In genomic region chr13:22001823-22002222, GRCm38 (mm10) we compare ENCODE assay signal across 17 mouse cellular contexts. TPM values are rescaled to one million over a fixed set of nuclear protein-coding genes. Genes with fewer than 3 reads are reported as not detected.
A peak's percentile ranks its signal among the peaks of the same experiment; 100 is the strongest.
DNase-seq lines count a peak whose midpoint lies in the region; ATAC-seq and TF ChIP-seq lines count a peak whose summit lies in the region.
"Had no signal": no experiment of that assay in that cellular context is flagged by ENCODE, and none has a peak within 500 bp of the region (broad histone marks: within the 10 kb centered on the region; RNA-seq: fewer than 3 reads in every experiment).

No protein-coding gene starts in this region.

- no peak overlapping the region for H3K9ac ChIP-seq in stomach, embryonic 16.5 days (ENCODE audit: low read length)
- H3K9ac ChIP-seq in stomach, postnatal 0 days (ENCODE audit: low read length) = no peak overlapping the region
- no peak overlapping the region for H3K9ac ChIP-seq in liver, embryonic 15.5 days
- H3K9ac ChIP-seq: hindbrain, embryonic 12.5 days; limb, embryonic 12.5 days; neural tube, embryonic 13.5 days had no signal

- TF ChIP-seq EP300 in stomach, postnatal 0 days (optimal IDR thresholded peaks at IDR 0.05) = no peak

- no peak for ATAC-seq in stomach, embryonic 16.5 days (ENCODE audit: insufficient read depth, low FRiP score)
- ATAC-seq in stomach, postnatal 0 days (ENCODE audit: low FRiP score, low TSS enrichment) = no peak
- ATAC-seq in common myeloid progenitor, adult 5-6 weeks (replicated peaks; ENCODE audit: low read depth, poor library complexity, severe bottlenecking) = peak; percentile 71
- no peak for ATAC-seq in liver, embryonic 15.5 days (ENCODE audit: insufficient read depth)

- TF ChIP-seq CTCF in stomach, postnatal 0 days (IDR thresholded peaks at IDR 0.05; ENCODE audit: low read depth) = no peak

- H3K4me1 ChIP-seq in stomach, embryonic 16.5 days (ENCODE audit: control insufficient read depth, insufficient read depth, low read length) = peaks cover 9% of the 10 kb centered on the region; the same call in 1 of the 2 replicates
- H3K4me1 ChIP-seq in stomach, postnatal 0 days (replicated peaks; ENCODE audit: control insufficient read depth, insufficient read depth) = 0 out of 2 replicates have a peak, but pooled peaks cover 3% of the 10 kb centered on the region
- H3K4me1 ChIP-seq in liver, embryonic 15.5 days (replicated peaks) = peaks cover 23% of the 10 kb centered on the region

- 21% methylated on average over 5 of the region's 5 CpGs for WGBS in stomach, embryonic 16.5 days
- WGBS in stomach, postnatal 0 days = 19% methylated on average over 5 of the region's 5 CpGs
- WGBS in liver, embryonic 15.5 days (ENCODE audit: insufficient replicate concordance) = 6% methylated on average over 5 of the region's 5 CpGs

- no peak overlapping the region for H3K27ac ChIP-seq in stomach, embryonic 16.5 days (ENCODE audit: low read length)
- no peak overlapping the region for H3K27ac ChIP-seq in stomach, postnatal 0 days (replicated peaks)
- no peak overlapping the region for H3K27ac ChIP-seq in liver, embryonic 15.5 days (replicated peaks)
- H3K27ac ChIP-seq: hindbrain, embryonic 12.5 days; limb, embryonic 12.5 days; midbrain, embryonic 10.5 days; neural tube, embryonic 13.5 days had no signal

- peak overlapping the region; percentile 27; the same call in 1 of the 2 replicates for H3K4me2 ChIP-seq in stomach, embryonic 16.5 days (ENCODE audit: low read depth, low read length)
- no peak overlapping the region for H3K4me2 ChIP-seq in stomach, postnatal 0 days (replicated peaks; ENCODE audit: low read depth)
- H3K4me2 ChIP-seq in liver, embryonic 15.5 days = peak overlapping the region; percentile 20
- H3K4me2 ChIP-seq: hindbrain, embryonic 12.5 days; limb, embryonic 12.5 days; neural tube, embryonic 13.5 days had no signal

- H3K9me3 ChIP-seq in stomach, embryonic 16.5 days (replicated peaks; ENCODE audit: control insufficient read depth, low read length) = no peaks in the 10 kb centered on the region
- no peaks in the 10 kb centered on the region for H3K9me3 ChIP-seq in stomach, postnatal 0 days (ENCODE audit: control insufficient read depth, low read length)
- no peaks in the 10 kb centered on the region for H3K9me3 ChIP-seq in liver, embryonic 15.5 days (replicated peaks)
- H3K9me3 ChIP-seq: G1E; hindbrain, embryonic 12.5 days; limb, embryonic 12.5 days; midbrain, embryonic 10.5 days; neural tube, embryonic 13.5 days had no signal

- H3K27me3 ChIP-seq in stomach, embryonic 16.5 days (ENCODE audit: control insufficient read depth, insufficient read depth, low read length) = peaks cover 91% of the 10 kb centered on the region
- H3K27me3 ChIP-seq in stomach, postnatal 0 days (ENCODE audit: control insufficient read depth, insufficient read depth, low read length) = peaks cover 14% of the 10 kb centered on the region; the same call in 1 of the 2 replicates
- H3K27me3 ChIP-seq in liver, embryonic 15.5 days = peaks cover 99% of the 10 kb centered on the region

- no peak overlapping the region for H3K4me3 ChIP-seq in stomach, embryonic 16.5 days (replicated peaks; ENCODE audit: low read length)
- no peak overlapping the region for H3K4me3 ChIP-seq in stomach, postnatal 0 days (ENCODE audit: low read depth, low read length)
- H3K4me3 ChIP-seq in liver, embryonic 15.5 days (replicated peaks) = no peak overlapping the region
- H3K4me3 ChIP-seq: hindbrain, embryonic 12.5 days; limb, embryonic 12.5 days; midbrain, embryonic 10.5 days; neural tube, embryonic 13.5 days had no signal

- no peak for DNase-seq in stomach, postnatal 0 days (ENCODE audit: low spot score)
- DNase-seq in thymus, postnatal 4 days = peak; percentile 44
- no peak for DNase-seq in cerebellum, postnatal 25 days
- no peak for DNase-seq in ovary, postnatal 10 days (ENCODE audit: low spot score)
- DNase-seq: cerebellum, adult 18-20 months; embryo, embryonic 11 days; kidney, adult 2 months had no signal

- H3K36me3 ChIP-seq in stomach, embryonic 16.5 days (ENCODE audit: control insufficient read depth, insufficient read depth, low read length) = no peaks in the 10 kb centered on the region
- no peaks in the 10 kb centered on the region for H3K36me3 ChIP-seq in stomach, postnatal 0 days (ENCODE audit: control insufficient read depth, insufficient read depth, low read length)
- no peaks in the 10 kb centered on the region for H3K36me3 ChIP-seq in liver, embryonic 15.5 days (replicated peaks)
- H3K36me3 ChIP-seq: G1E; hindbrain, embryonic 12.5 days; limb, embryonic 12.5 days; midbrain, embryonic 10.5 days; neural tube, embryonic 13.5 days had no signal

RNA-seq across cellular contexts. Expression of gene Prss16, which starts 7.7 kb away (rescaled TPM):
- polyA plus RNA-seq in stomach, embryonic 16.5 days (2015; fragmentation: Nextera tagmentation; extraction: Ambion mirVana) = 0.92 and 1.1 TPM in 2 replicates
- polyA plus RNA-seq in stomach, postnatal 0 days (2015; fragmentation: Nextera tagmentation; extraction: Ambion mirVana) = 0.51 and 0.65 TPM in 2 replicates
- total RNA-seq in common myeloid progenitor, adult 5-6 weeks (2017) = 0.73 and 5.5 TPM in 2 replicates
- polyA plus RNA-seq in liver, embryonic 15.5 days (2015; fragmentation: Nextera tagmentation; extraction: Ambion mirVana) = 0.62 and 1.0 TPM in 2 replicates
- polyA plus RNA-seq: kidney, adult 2 months; midbrain, embryonic 10.5 days had no signal

RNA-seq across cellular contexts. Expression of gene Pom121l2, which starts 20.8 kb away (rescaled TPM):
- polyA plus RNA-seq in stomach, embryonic 16.5 days (2015; fragmentation: Nextera tagmentation; extraction: Ambion mirVana) = 0.09 TPM in 1 of 2 replicates, not detected in the other
- 0.05 TPM in 1 of 2 replicates, not detected in the other for polyA plus RNA-seq in stomach, postnatal 0 days (2015; fragmentation: Nextera tagmentation; extraction: Ambion mirVana)
- total RNA-seq in common myeloid progenitor, adult 5-6 weeks (2017) = not detected in 2 replicates
- polyA plus RNA-seq in liver, embryonic 15.5 days (2015; fragmentation: Nextera tagmentation; extraction: Ambion mirVana) = not detected in 2 replicates
- total RNA-seq: G1E had no signal
- polyA plus RNA-seq: G1E; large intestine, adult 2 months; midbrain, embryonic 10.5 days; neural tube, embryonic 13.5 days; urinary bladder, adult 2 months had no signal

RNA-seq across cellular contexts. Expression of gene Hist1h2ah, which starts 33.5 kb away (rescaled TPM):
- 10.9 TPM in 1 of 2 replicates, not detected in the other for polyA plus RNA-seq in stomach, embryonic 16.5 days (2015; fragmentation: Nextera tagmentation; extraction: Ambion mirVana)
- polyA plus RNA-seq in stomach, postnatal 0 days (2015; fragmentation: Nextera tagmentation; extraction: Ambion mirVana) = 2.1 TPM in 1 of 2 replicates, not detected in the other
- 208 and 989 TPM in 2 replicates for total RNA-seq in common myeloid progenitor, adult 5-6 weeks (2017)
- polyA plus RNA-seq in liver, embryonic 15.5 days (2015; fragmentation: Nextera tagmentation; extraction: Ambion mirVana) = 9.5 and 11.4 TPM in 2 replicates
- polyA plus RNA-seq: urinary bladder, adult 2 months had no signal

RNA-seq across cellular contexts. Expression of gene Hist1h2bk, which starts 33.8 kb away (rescaled TPM):
- polyA plus RNA-seq in stomach, embryonic 16.5 days (2015; fragmentation: Nextera tagmentation; extraction: Ambion mirVana) = 2.6 and 4.0 TPM in 2 replicates
- 0.35 and 0.99 TPM in 2 replicates for polyA plus RNA-seq in stomach, postnatal 0 days (2015; fragmentation: Nextera tagmentation; extraction: Ambion mirVana)
- total RNA-seq in common myeloid progenitor, adult 5-6 weeks (2017) = 1,449 and 1,731 TPM in 2 replicates
- polyA plus RNA-seq in liver, embryonic 15.5 days (2015; fragmentation: Nextera tagmentation; extraction: Ambion mirVana) = 4.4 and 5.4 TPM in 2 replicates

RNA-seq across cellular contexts. Expression of gene Hist1h4i, which starts 39.3 kb away (rescaled TPM):
- 13.4 and 15.5 TPM in 2 replicates for polyA plus RNA-seq in stomach, embryonic 16.5 days (2015; fragmentation: Nextera tagmentation; extraction: Ambion mirVana)
- 5.8 and 5.9 TPM in 2 replicates for polyA plus RNA-seq in stomach, postnatal 0 days (2015; fragmentation: Nextera tagmentation; extraction: Ambion mirVana)
- total RNA-seq in common myeloid progenitor, adult 5-6 weeks (2017) = 106 and 144 TPM in 2 replicates
- polyA plus RNA-seq in liver, embryonic 15.5 days (2015; fragmentation: Nextera tagmentation; extraction: Ambion mirVana) = 40.8 and 42.0 TPM in 2 replicates
